Mouse (Mus musculus) gastrocnemius, postnatal 4 days (tissue): ENCODE data around the gene Slc25a13. TPM values are rescaled to one million over a fixed set of nuclear protein-coding genes. Genes with fewer than 3 reads are reported as not detected.

Experiments used
- DNase-seq, 2 experiments: peaks; one replicate each; pipeline ENCODE4 v3.0.0; 2021 to 2022; ENCODE audit warnings: low spot score in 2 of 2, mixed read lengths in 2 of 2
- long read RNA-seq, 2 experiments: library from polyadenylated mRNA; stranded (forward); transcript quantifications; one replicate each; pipeline ENCODE4 v2.0.0; 2021
- total RNA-seq, 2 experiments: library from RNA; stranded (reverse); gene quantifications; 2 replicates each; pipeline ENCODE4 v1.2.3; 2021

The Slc25a13 gene
- total RNA-seq, result 1 to 10 TPM; 2.6 to 3.2 TPM
- long read RNA-seq, experiment 1, partial matches to known transcripts, result 0 of 3 reads
- long read RNA-seq, experiment 1, other reads (novel, unspliced or antisense), result 2 of 3 reads
- long read RNA-seq, experiment 2, partial matches to known transcripts, result 0 of 1 reads
- long read RNA-seq, experiment 2, other reads (novel, unspliced or antisense), result 1 of 1 reads

- DNase-seq, result peak; percentile 52 to 73
Observed at GRCm38 (mm10) chr6:6216507-6217285, at the start of gene Slc25a13. Slc25a13 (minus strand) TSS chr6:6217173.

GRCm38 (mm10) chr6:6265761-6266160 is 48.8 kb upstream of the Slc25a13 start:
- DNase-seq, result no peak

GRCm38 (mm10) chr6:6263293-6263911 is 46.4 kb upstream of the Slc25a13 start:
- no peak for DNase-seq

GRCm38 (mm10) chr6:6260917-6261316 is 43.9 kb upstream of the Slc25a13 start:
- DNase-seq, result no peak

- DNase-seq, result no peak
Observed at GRCm38 (mm10) chr6:6248500-6248899, 31.5 kb upstream of the Slc25a13 start.

GRCm38 (mm10) chr6:6243828-6244227 is 26.9 kb upstream of the Slc25a13 start:
- no peak for DNase-seq

- DNase-seq, result no peak
Observed at GRCm38 (mm10) chr6:6242114-6242513, 25.1 kb upstream of the Slc25a13 start.

GRCm38 (mm10) chr6:6236788-6237298 is 19.9 kb upstream of the Slc25a13 start:
- DNase-seq, result no peak

GRCm38 (mm10) chr6:6230262-6230661 is 13.3 kb upstream of the Slc25a13 start:
- no peak for DNase-seq

- DNase-seq, result no peak
Observed at GRCm38 (mm10) chr6:6222721-6223120, 5.7 kb upstream of the Slc25a13 start.

GRCm38 (mm10) chr6:6220574-6220973 is 3.6 kb upstream of the Slc25a13 start:
- no peak for DNase-seq

GRCm38 (mm10) chr6:6219661-6220370 is 2.8 kb upstream of the Slc25a13 start:
- DNase-seq, result no peak

GRCm38 (mm10) chr6:6217286-6217625 is 283 bp upstream of the Slc25a13 start:
- no peak for DNase-seq

- DNase-seq, result no peak
Observed at GRCm38 (mm10) chr6:6216120-6216506, 860 bp downstream of the Slc25a13 start.

- DNase-seq, result no peak
Observed at GRCm38 (mm10) chr6:6212360-6213310, 4.3 kb downstream of the Slc25a13 start.

- DNase-seq, result no peak
Observed at GRCm38 (mm10) chr6:6211958-6212357, 5.0 kb downstream of the Slc25a13 start.

- DNase-seq, result no peak
Observed at GRCm38 (mm10) chr6:6210637-6211036, 6.3 kb downstream of the Slc25a13 start.

- no peak for DNase-seq
Observed at GRCm38 (mm10) chr6:6208351-6209059, 8.5 kb downstream of the Slc25a13 start.

GRCm38 (mm10) chr6:6207836-6208235 is 9.1 kb downstream of the Slc25a13 start:
- DNase-seq, result no peak

GRCm38 (mm10) chr6:6207395-6207794 is 9.6 kb downstream of the Slc25a13 start:
- DNase-seq, result no peak
